Mouse (Mus musculus): ENCODE results near the gene Inpp4b. TPM values are rescaled to one million over a fixed set of nuclear protein-coding genes. Genes with fewer than 3 reads are reported as not detected.

Inpp4b gene
- polyA plus RNA-seq, 1 experiment = 0.02 TPM

DNA sequence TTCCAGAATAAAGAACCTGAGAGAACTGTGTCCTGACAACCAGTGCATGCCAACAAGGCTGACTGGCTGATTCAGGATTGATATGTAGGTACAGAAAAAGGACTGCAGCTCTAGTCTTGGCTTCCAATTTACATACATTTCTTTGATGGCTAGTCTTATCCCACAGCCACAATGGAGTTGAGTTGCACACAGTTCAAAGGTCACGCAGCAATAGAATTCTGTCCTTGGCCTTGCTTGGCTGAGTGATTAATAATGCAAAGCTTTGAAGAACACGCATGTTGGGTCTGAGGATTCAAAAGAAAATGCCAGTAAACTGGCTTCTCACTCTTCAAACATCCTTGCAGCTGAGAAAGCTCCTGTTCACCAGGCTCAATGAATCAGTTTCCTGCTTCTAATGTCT lies 70.4 kb downstream of the Inpp4b start:
- no peaks in the 10 kb centered on the region for H3K27me3 ChIP-seq (ENCODE audit: control insufficient read depth, insufficient read depth, insufficient read length)
- no peaks in the 10 kb centered on the region for H3K79me2 ChIP-seq (ENCODE audit: control insufficient read depth, insufficient read depth)
- TF ChIP-seq CTCF (IDR thresholded peaks at IDR 0.05; ENCODE audit: control insufficient read depth, insufficient read depth, insufficient read length) (no peak), FOSL1 (IDR thresholded peaks at IDR 0.05; ENCODE audit: insufficient read depth, low read length, poor library complexity, severe bottlenecking) (no peak), MYOD1 (IDR thresholded peaks at IDR 0.05; ENCODE audit: control insufficient read depth, insufficient read length, low read depth) (no peak), MAX (IDR thresholded peaks at IDR 0.05) (no peak), MYOG (IDR thresholded peaks at IDR 0.05; ENCODE audit: control insufficient read depth, extremely low read depth, insufficient read length) (no peak), CEBPB (IDR thresholded peaks at IDR 0.05; ENCODE audit: low read depth) (no peak), USF1 (IDR thresholded peaks at IDR 0.05; ENCODE audit: low read depth) (no peak)
- H3ac ChIP-seq (ENCODE audit: control insufficient read depth, insufficient read length, low read depth) = no peak overlapping the region
- no peak overlapping the region for H3K4me3 ChIP-seq (ENCODE audit: insufficient read depth, poor library complexity, severe bottlenecking)
- no peaks in the 10 kb centered on the region for H3K36me3 ChIP-seq (ENCODE audit: control insufficient read depth, insufficient read depth)
- H3K79me3 ChIP-seq (ENCODE audit: low read depth) = no peaks in the 10 kb centered on the region

DNA sequence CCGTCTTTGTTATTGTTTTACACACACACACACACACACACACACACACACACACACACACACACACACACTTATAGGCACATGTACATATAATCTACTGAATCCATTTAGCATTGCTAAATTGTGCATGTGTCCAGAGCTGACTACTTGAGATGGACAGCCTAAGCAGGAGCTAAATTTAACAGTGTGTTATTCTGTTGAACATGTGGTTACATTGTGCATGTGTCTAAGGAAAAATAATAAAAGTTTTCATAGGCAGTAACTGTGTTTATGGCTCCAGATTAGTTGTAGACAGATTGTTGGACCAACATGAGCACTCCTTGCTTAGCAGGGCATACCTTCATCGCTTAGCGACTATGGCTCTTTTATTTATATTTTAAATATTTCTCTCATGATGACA lies 101.6 kb downstream of the Inpp4b start:
- no peaks in the 10 kb centered on the region for H3K27me3 ChIP-seq (ENCODE audit: control insufficient read depth, insufficient read depth, insufficient read length)
- no peak for TF ChIP-seq MYOD1 (IDR thresholded peaks at IDR 0.05; ENCODE audit: control insufficient read depth, insufficient read length, low read depth)
- no peak for TF ChIP-seq MAX (IDR thresholded peaks at IDR 0.05)
- no peak for TF ChIP-seq MYOG (IDR thresholded peaks at IDR 0.05; ENCODE audit: control insufficient read depth, extremely low read depth, insufficient read length)
- TF ChIP-seq USF1 (IDR thresholded peaks at IDR 0.05; ENCODE audit: low read depth) = no peak
- TF ChIP-seq FOSL1 (IDR thresholded peaks at IDR 0.05; ENCODE audit: insufficient read depth, low read length, poor library complexity, severe bottlenecking) = no peak
- no peak for TF ChIP-seq CEBPB (IDR thresholded peaks at IDR 0.05; ENCODE audit: low read depth)
- TF ChIP-seq CTCF (IDR thresholded peaks at IDR 0.05; ENCODE audit: control insufficient read depth, insufficient read depth, insufficient read length) = no peak
- H3ac ChIP-seq (ENCODE audit: control insufficient read depth, insufficient read length, low read depth) = no peak overlapping the region
- H3K36me3 ChIP-seq (ENCODE audit: control insufficient read depth, insufficient read depth) = no peaks in the 10 kb centered on the region
- no peaks in the 10 kb centered on the region for H3K79me3 ChIP-seq (ENCODE audit: low read depth)
- H3K4me3 ChIP-seq (ENCODE audit: insufficient read depth, poor library complexity, severe bottlenecking) = no peak overlapping the region
- no peaks in the 10 kb centered on the region for H3K79me2 ChIP-seq (ENCODE audit: control insufficient read depth, insufficient read depth)

DNA sequence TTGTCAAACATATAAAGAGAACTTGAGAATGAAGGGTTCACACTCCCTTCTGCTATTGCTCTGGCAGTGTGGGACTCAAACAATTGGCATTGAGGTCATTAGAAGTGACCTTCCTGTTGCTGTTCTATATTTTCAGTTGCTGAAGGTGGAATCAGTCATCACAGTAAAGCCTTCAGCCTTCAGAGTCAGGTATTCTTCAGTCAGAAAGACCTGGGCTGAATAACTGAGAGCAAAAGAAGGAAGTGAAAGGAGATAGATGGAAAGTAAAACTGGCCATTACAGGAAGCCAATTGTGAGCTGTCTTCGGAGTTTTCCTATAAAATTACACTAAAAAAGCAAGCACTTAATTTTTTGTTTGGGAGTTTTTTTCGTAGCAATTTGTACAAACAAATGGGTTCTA lies 107.4 kb downstream of the Inpp4b start:
- Histone ChIP-seq H3K27me3 (ENCODE audit: control insufficient read depth, insufficient read depth, insufficient read length) (no peaks in the 10 kb centered on the region), H3K79me2 (ENCODE audit: control insufficient read depth, insufficient read depth) (no peaks in the 10 kb centered on the region), H3ac (ENCODE audit: control insufficient read depth, insufficient read length, low read depth) (no peak overlapping the region), H3K4me3 (ENCODE audit: insufficient read depth, poor library complexity, severe bottlenecking) (no peak overlapping the region), H3K36me3 (ENCODE audit: control insufficient read depth, insufficient read depth) (no peaks in the 10 kb centered on the region), H3K79me3 (ENCODE audit: low read depth) (no peaks in the 10 kb centered on the region)
- TF ChIP-seq MYOD1 (IDR thresholded peaks at IDR 0.05; ENCODE audit: control insufficient read depth, insufficient read length, low read depth) (no peak), MYOG (IDR thresholded peaks at IDR 0.05; ENCODE audit: control insufficient read depth, extremely low read depth, insufficient read length) (no peak), MAX (IDR thresholded peaks at IDR 0.05) (no peak), CTCF (IDR thresholded peaks at IDR 0.05; ENCODE audit: control insufficient read depth, insufficient read depth, insufficient read length) (no peak), FOSL1 (IDR thresholded peaks at IDR 0.05; ENCODE audit: insufficient read depth, low read length, poor library complexity, severe bottlenecking) (no peak), USF1 (IDR thresholded peaks at IDR 0.05; ENCODE audit: low read depth) (no peak), CEBPB (IDR thresholded peaks at IDR 0.05; ENCODE audit: low read depth) (no peak)

DNA sequence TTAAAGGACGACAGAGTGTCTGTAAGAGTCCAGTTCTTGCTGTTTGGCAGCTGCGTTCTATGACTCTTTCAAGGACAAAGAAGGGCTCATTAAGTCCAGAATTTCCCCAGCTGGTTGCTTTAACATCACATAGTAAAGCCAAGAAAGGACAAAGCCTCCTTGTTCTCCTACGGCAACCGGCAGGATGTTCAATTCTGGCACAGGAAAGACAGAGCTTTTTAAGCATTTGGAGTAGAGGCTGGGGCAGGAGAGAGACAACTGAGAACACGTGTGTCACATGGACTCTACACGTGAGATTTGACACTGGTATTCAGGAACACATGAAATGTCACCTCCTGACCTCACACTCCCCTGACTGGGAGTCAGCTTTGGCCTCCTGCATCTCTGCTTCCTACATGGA lies 109.7 kb downstream of the Inpp4b start:
- Histone ChIP-seq H3K36me3 (ENCODE audit: control insufficient read depth, insufficient read depth) (no peaks in the 10 kb centered on the region), H3K79me3 (ENCODE audit: low read depth) (no peaks in the 10 kb centered on the region), H3K79me2 (ENCODE audit: control insufficient read depth, insufficient read depth) (no peaks in the 10 kb centered on the region), H3K4me3 (ENCODE audit: insufficient read depth, poor library complexity, severe bottlenecking) (no peak overlapping the region), H3ac (ENCODE audit: control insufficient read depth, insufficient read length, low read depth) (no peak overlapping the region), H3K27me3 (ENCODE audit: control insufficient read depth, insufficient read depth, insufficient read length) (no peaks in the 10 kb centered on the region)
- TF ChIP-seq MAX (IDR thresholded peaks at IDR 0.05) = no peak
- TF ChIP-seq CTCF (IDR thresholded peaks at IDR 0.05; ENCODE audit: control insufficient read depth, insufficient read depth, insufficient read length) = no peak
- no peak for TF ChIP-seq MYOD1 (IDR thresholded peaks at IDR 0.05; ENCODE audit: control insufficient read depth, insufficient read length, low read depth)
- no peak for TF ChIP-seq CEBPB (IDR thresholded peaks at IDR 0.05; ENCODE audit: low read depth)
- TF ChIP-seq USF1 (IDR thresholded peaks at IDR 0.05; ENCODE audit: low read depth) = no peak
- TF ChIP-seq FOSL1 (IDR thresholded peaks at IDR 0.05; ENCODE audit: insufficient read depth, low read length, poor library complexity, severe bottlenecking) = no peak
- TF ChIP-seq MYOG (IDR thresholded peaks at IDR 0.05; ENCODE audit: control insufficient read depth, extremely low read depth, insufficient read length) = no peak

DNA sequence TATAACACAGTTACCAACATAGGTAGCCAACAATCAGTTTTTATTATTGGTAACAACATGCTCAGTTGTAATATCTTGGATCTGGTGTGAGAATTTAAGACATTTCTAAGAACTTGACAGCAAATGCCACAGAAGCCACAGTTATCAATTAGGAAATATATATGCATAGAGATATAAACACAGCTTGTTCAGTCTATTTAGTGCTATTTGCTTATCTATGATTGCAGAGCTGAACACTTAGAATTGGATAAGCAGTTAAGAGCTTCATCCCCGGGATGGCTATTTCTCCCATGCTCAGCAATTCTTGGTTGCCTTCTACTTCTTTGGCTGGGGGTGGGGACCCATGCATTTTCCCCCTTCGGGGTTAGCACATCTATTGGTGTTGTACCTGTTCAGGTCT lies 112.5 kb downstream of the Inpp4b start:
- Histone ChIP-seq H3K79me2 (ENCODE audit: control insufficient read depth, insufficient read depth) (no peaks in the 10 kb centered on the region), H3ac (ENCODE audit: control insufficient read depth, insufficient read length, low read depth) (no peak overlapping the region), H3K79me3 (ENCODE audit: low read depth) (no peaks in the 10 kb centered on the region), H3K4me3 (ENCODE audit: insufficient read depth, poor library complexity, severe bottlenecking) (no peak overlapping the region), H3K36me3 (ENCODE audit: control insufficient read depth, insufficient read depth) (no peaks in the 10 kb centered on the region), H3K27me3 (ENCODE audit: control insufficient read depth, insufficient read depth, insufficient read length) (no peaks in the 10 kb centered on the region)
- TF ChIP-seq FOSL1 (IDR thresholded peaks at IDR 0.05; ENCODE audit: insufficient read depth, low read length, poor library complexity, severe bottlenecking) (no peak), CTCF (IDR thresholded peaks at IDR 0.05; ENCODE audit: control insufficient read depth, insufficient read depth, insufficient read length) (no peak), CEBPB (IDR thresholded peaks at IDR 0.05; ENCODE audit: low read depth) (no peak), MYOD1 (IDR thresholded peaks at IDR 0.05; ENCODE audit: control insufficient read depth, insufficient read length, low read depth) (no peak), USF1 (IDR thresholded peaks at IDR 0.05; ENCODE audit: low read depth) (no peak), MAX (IDR thresholded peaks at IDR 0.05) (no peak), MYOG (IDR thresholded peaks at IDR 0.05; ENCODE audit: control insufficient read depth, extremely low read depth, insufficient read length) (no peak)

DNA sequence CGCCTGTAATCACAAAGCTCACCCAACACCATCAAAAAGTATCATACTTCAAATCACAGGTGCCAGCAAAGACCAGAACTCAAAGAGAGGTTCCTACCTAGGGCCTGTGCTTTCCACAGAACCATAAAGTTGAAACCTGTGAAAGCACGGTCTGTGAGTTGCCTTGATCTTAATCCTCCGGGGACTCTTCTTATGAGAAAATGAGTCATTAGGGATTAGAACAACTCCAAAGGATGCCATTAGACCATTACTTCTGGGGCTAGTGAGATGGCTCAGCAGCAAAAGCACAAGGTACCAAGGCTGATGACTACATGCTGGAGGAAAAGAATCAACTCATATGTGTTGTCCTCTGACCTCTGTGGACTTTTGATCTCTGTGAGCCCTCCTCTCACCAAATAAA lies 121.4 kb downstream of the Inpp4b start:
- TF ChIP-seq MAX (IDR thresholded peaks at IDR 0.05) (no peak), MYOD1 (IDR thresholded peaks at IDR 0.05; ENCODE audit: control insufficient read depth, insufficient read length, low read depth) (no peak), MYOG (IDR thresholded peaks at IDR 0.05; ENCODE audit: control insufficient read depth, extremely low read depth, insufficient read length) (no peak), CEBPB (IDR thresholded peaks at IDR 0.05; ENCODE audit: low read depth) (no peak), USF1 (IDR thresholded peaks at IDR 0.05; ENCODE audit: low read depth) (no peak), CTCF (IDR thresholded peaks at IDR 0.05; ENCODE audit: control insufficient read depth, insufficient read depth, insufficient read length) (no peak), FOSL1 (IDR thresholded peaks at IDR 0.05; ENCODE audit: insufficient read depth, low read length, poor library complexity, severe bottlenecking) (no peak)
- no peaks in the 10 kb centered on the region for H3K79me2 ChIP-seq (ENCODE audit: control insufficient read depth, insufficient read depth)
- H3ac ChIP-seq (ENCODE audit: control insufficient read depth, insufficient read length, low read depth) = no peak overlapping the region

More for the DNA sequence above, 121.4 kb downstream of the Inpp4b start:
- no peak overlapping the region for H3K4me3 ChIP-seq (ENCODE audit: insufficient read depth, poor library complexity, severe bottlenecking)
- H3K79me3 ChIP-seq (ENCODE audit: low read depth) = no peaks in the 10 kb centered on the region
- no peaks in the 10 kb centered on the region for H3K27me3 ChIP-seq (ENCODE audit: control insufficient read depth, insufficient read depth, insufficient read length)
- H3K36me3 ChIP-seq (ENCODE audit: control insufficient read depth, insufficient read depth) = no peaks in the 10 kb centered on the region

Measured in C2C12 (cell line).